In the genomic region with DNA sequence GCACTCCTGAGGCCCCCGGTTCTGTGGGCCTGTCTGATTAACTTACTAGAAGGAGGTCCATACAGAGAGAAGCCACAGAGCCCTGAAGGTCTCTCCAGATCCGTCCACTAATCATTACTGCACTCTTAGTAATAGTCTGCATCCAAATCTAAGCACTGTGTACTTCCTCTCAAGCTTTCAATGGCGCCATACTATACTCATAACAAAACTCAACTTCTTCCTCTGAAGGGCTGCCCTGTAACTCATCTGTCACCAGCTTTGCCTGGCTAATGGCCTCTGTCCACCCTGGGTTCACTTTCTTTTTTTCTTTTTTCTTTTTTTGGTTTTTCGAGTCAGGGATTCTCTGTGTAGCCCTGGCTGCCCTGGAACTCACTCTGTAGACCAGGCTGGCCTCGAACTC, we compare ENCODE assay signal across 12 mouse cellular contexts. TPM values are rescaled to one million over a fixed set of nuclear protein-coding genes. Genes with fewer than 3 reads are reported as not detected.
A peak's percentile ranks its signal among the peaks of the same experiment; 100 is the strongest.
DNase-seq lines count a peak whose midpoint lies in the region; ATAC-seq and TF ChIP-seq lines count a peak whose summit lies in the region.
"Had no signal": no experiment of that assay in that cellular context is flagged by ENCODE, and none has a peak within 500 bp of the region (broad histone marks: within the 10 kb centered on the region; RNA-seq: fewer than 3 reads in every experiment).

No protein-coding gene starts in this region.

- H3K27ac ChIP-seq in forebrain, embryonic 15.5 days (replicated peaks), result no peak overlapping the region
- H3K27ac ChIP-seq in forebrain, embryonic 11.5 days (ENCODE audit: low read depth, low read length), result no peak overlapping the region
- peak overlapping the region; percentile 74 for H3K27ac ChIP-seq in spleen, adult 2 months (ENCODE audit: insufficient read depth, low read length)
- H3K27ac ChIP-seq in limb, embryonic 13.5 days, result no peak overlapping the region

- no peak for TF ChIP-seq CTCF in spleen, adult 2 months (IDR thresholded peaks at IDR 0.05; ENCODE audit: extremely low read depth, insufficient read depth, insufficient read length, insufficient replicate concordance)

- H3K9ac ChIP-seq in forebrain, embryonic 15.5 days (replicated peaks), result no peak overlapping the region
- H3K9ac ChIP-seq in forebrain, embryonic 11.5 days (ENCODE audit: low read length), result no peak overlapping the region
- 0 out of 2 replicates have a peak overlapping the region, but pooled peaks have one; percentile 8 for H3K9ac ChIP-seq in limb, embryonic 13.5 days

- WGBS in forebrain, embryonic 15.5 days, result 85% methylated on average over 5 of the region's 5 CpGs
- WGBS in forebrain, embryonic 11.5 days, result 87% methylated on average over 5 of the region's 5 CpGs
- WGBS in spleen, adult 2 months, result 25% methylated on average over 5 of the region's 5 CpGs
- WGBS in limb, embryonic 13.5 days, result 76% methylated on average over 5 of the region's 5 CpGs

- TF ChIP-seq POLR2A in spleen, adult 2 months (IDR thresholded peaks at IDR 0.05; ENCODE audit: low read depth, low read length), result no peak

- peaks cover 13% of the 10 kb centered on the region for H3K4me1 ChIP-seq in forebrain, embryonic 15.5 days
- H3K4me1 ChIP-seq in forebrain, embryonic 11.5 days (replicated peaks; ENCODE audit: control insufficient read depth, insufficient read depth, low read length), result peaks cover 7% of the 10 kb centered on the region; the same call in 1 of the 2 replicates
- peaks cover 32% of the 10 kb centered on the region; the same call in 1 of the 2 replicates for H3K4me1 ChIP-seq in spleen, adult 2 months (ENCODE audit: control insufficient read depth, insufficient read depth, insufficient read length)
- peaks cover 17% of the 10 kb centered on the region for H3K4me1 ChIP-seq in limb, embryonic 13.5 days

- no peak for ATAC-seq in forebrain, embryonic 15.5 days (replicated peaks)
- ATAC-seq in forebrain, embryonic 11.5 days (replicated peaks; ENCODE audit: low FRiP score), result no peak
- ATAC-seq in limb, embryonic 13.5 days (ENCODE audit: low FRiP score, low read depth), result no peak

- no peak for DNase-seq in forebrain, embryonic 11.5 days (ENCODE audit: low spot score)
- DNase-seq in spleen, adult 2 months (ENCODE audit: low read depth in 1 of 2, low spot score in 2 of 2), result no peak
- no peak for DNase-seq in spleen, adult 12 weeks (ENCODE audit: low spot score)
- DNase-seq in splenic B cell, adult 2 months (ENCODE audit: low read depth, low spot score), result peak; percentile 53
- no peak for DNase-seq in urinary bladder, adult 18-20 months (ENCODE audit: low spot score in 2 of 2)
- DNase-seq in thymus, postnatal 4 days, result no peak
- DNase-seq: adrenal gland, adult 2 months; cerebellum, postnatal 10 days; gastrocnemius, postnatal 14 days; lung, postnatal 36 days had no signal

- H3K4me3 ChIP-seq in forebrain, embryonic 15.5 days, result 0 out of 2 replicates have a peak overlapping the region, but pooled peaks have one; percentile 56
- H3K4me3 ChIP-seq in forebrain, embryonic 11.5 days (ENCODE audit: low read depth, low read length), result no peak overlapping the region
- H3K4me3 ChIP-seq in spleen, adult 2 months (ENCODE audit: extremely low read depth, insufficient read depth, insufficient read length), result peak overlapping the region; percentile 79; the same call in 1 of the 2 replicates
- peak overlapping the region; percentile 73; the same call in 1 of the 2 replicates for H3K4me3 ChIP-seq in limb, embryonic 13.5 days

- no peak overlapping the region for H3K4me2 ChIP-seq in forebrain, embryonic 15.5 days (replicated peaks)
- H3K4me2 ChIP-seq in forebrain, embryonic 11.5 days (ENCODE audit: low read depth, low read length, severe bottlenecking), result no peak overlapping the region
- peak overlapping the region; percentile 95 for H3K4me2 ChIP-seq in limb, embryonic 13.5 days (replicated peaks)

- no peaks in the 10 kb centered on the region for H3K27me3 ChIP-seq in forebrain, embryonic 15.5 days
- no peaks in the 10 kb centered on the region for H3K27me3 ChIP-seq in forebrain, embryonic 11.5 days (ENCODE audit: control insufficient read depth, insufficient read depth, low read length)
- H3K27me3 ChIP-seq in spleen, adult 2 months (ENCODE audit: control insufficient read depth, insufficient read depth, low read length), result no peaks in the 10 kb centered on the region
- no peaks in the 10 kb centered on the region for H3K27me3 ChIP-seq in limb, embryonic 13.5 days
- H3K27me3 ChIP-seq in splenic B cell, adult 2 months (ENCODE audit: control insufficient read depth, insufficient read depth, low read length, poor library complexity, severe bottlenecking), result no peaks in the 10 kb centered on the region

- peaks cover 20% of the 10 kb centered on the region; the same call in 1 of the 2 replicates for H3K36me3 ChIP-seq in forebrain, embryonic 15.5 days
- H3K36me3 ChIP-seq in forebrain, embryonic 11.5 days (ENCODE audit: control insufficient read depth, insufficient read depth, low read length), result no peaks in the 10 kb centered on the region; the same call in 1 of the 2 replicates
- peaks cover 8% of the 10 kb centered on the region for H3K36me3 ChIP-seq in spleen, adult 2 months (ENCODE audit: control insufficient read depth, insufficient read depth, low read length)
- peaks cover 34% of the 10 kb centered on the region for H3K36me3 ChIP-seq in limb, embryonic 13.5 days
- peaks cover 3% of the 10 kb centered on the region for H3K36me3 ChIP-seq in splenic B cell, adult 2 months (ENCODE audit: control insufficient read depth, insufficient read depth, low read length, poor library complexity, severe bottlenecking)

- no peaks in the 10 kb centered on the region for H3K9me3 ChIP-seq in forebrain, embryonic 15.5 days
- H3K9me3 ChIP-seq in forebrain, embryonic 11.5 days (ENCODE audit: control insufficient read depth, low read length), result no peaks in the 10 kb centered on the region
- H3K9me3 ChIP-seq in limb, embryonic 13.5 days, result no peaks in the 10 kb centered on the region

RNA-seq across cellular contexts. Expression of a gene that starts 1.5 kb away (rescaled TPM):
- polyA plus RNA-seq in forebrain, embryonic 15.5 days (2015; fragmentation: Nextera tagmentation; extraction: Ambion mirVana), result 25.0 TPM in 2 replicates
- polyA plus RNA-seq in forebrain, embryonic 11.5 days (2014; fragmentation: Nextera tagmentation; extraction: Ambion mirVana), result 20.5 and 23.3 TPM in 2 replicates
- polyA plus RNA-seq in spleen, adult 2 months (2012; rRNA removed), result 150 and 191 TPM in 2 replicates
- 19.6 and 20.8 TPM in 2 replicates for polyA plus RNA-seq in limb, embryonic 13.5 days (2015; fragmentation: Nextera tagmentation; extraction: Ambion mirVana)

RNA-seq across cellular contexts. Expression of a gene that starts 38.3 kb away (rescaled TPM):
- polyA plus RNA-seq in forebrain, embryonic 15.5 days (2015; fragmentation: Nextera tagmentation; extraction: Ambion mirVana), result 55.8 and 58.0 TPM in 2 replicates
- polyA plus RNA-seq in forebrain, embryonic 11.5 days (2014; fragmentation: Nextera tagmentation; extraction: Ambion mirVana), result 57.7 and 60.7 TPM in 2 replicates
- 11.0 and 12.1 TPM in 2 replicates for polyA plus RNA-seq in spleen, adult 2 months (2012; rRNA removed)
- polyA plus RNA-seq in limb, embryonic 13.5 days (2015; fragmentation: Nextera tagmentation; extraction: Ambion mirVana), result 56.6 and 60.0 TPM in 2 replicates

RNA-seq across cellular contexts. Expression of a gene that starts 38.3 kb away (rescaled TPM):
- polyA plus RNA-seq in forebrain, embryonic 15.5 days (2015; fragmentation: Nextera tagmentation; extraction: Ambion mirVana), result 3.0 and 3.6 TPM in 2 replicates
- polyA plus RNA-seq in forebrain, embryonic 11.5 days (2014; fragmentation: Nextera tagmentation; extraction: Ambion mirVana), result 7.6 and 7.7 TPM in 2 replicates
- polyA plus RNA-seq in spleen, adult 2 months (2012; rRNA removed), result 23.6 and 31.3 TPM in 2 replicates
- 35.6 and 35.9 TPM in 2 replicates for polyA plus RNA-seq in limb, embryonic 13.5 days (2015; fragmentation: Nextera tagmentation; extraction: Ambion mirVana)

RNA-seq across cellular contexts. Expression of a gene that starts 41.1 kb away (rescaled TPM):
- 103 and 115 TPM in 2 replicates for polyA plus RNA-seq in forebrain, embryonic 15.5 days (2015; fragmentation: Nextera tagmentation; extraction: Ambion mirVana)
- 212 and 220 TPM in 2 replicates for polyA plus RNA-seq in forebrain, embryonic 11.5 days (2014; fragmentation: Nextera tagmentation; extraction: Ambion mirVana)
- polyA plus RNA-seq in spleen, adult 2 months (2012; rRNA removed), result 8.7 and 9.4 TPM in 2 replicates
- polyA plus RNA-seq in limb, embryonic 13.5 days (2015; fragmentation: Nextera tagmentation; extraction: Ambion mirVana), result 113 and 118 TPM in 2 replicates

RNA-seq across cellular contexts. Expression of a gene that starts 48.1 kb away (rescaled TPM):
- 85.3 and 88.3 TPM in 2 replicates for polyA plus RNA-seq in forebrain, embryonic 15.5 days (2015; fragmentation: Nextera tagmentation; extraction: Ambion mirVana)
- polyA plus RNA-seq in forebrain, embryonic 11.5 days (2014; fragmentation: Nextera tagmentation; extraction: Ambion mirVana), result 74.3 and 80.3 TPM in 2 replicates
- 17.2 and 19.8 TPM in 2 replicates for polyA plus RNA-seq in spleen, adult 2 months (2012; rRNA removed)
- polyA plus RNA-seq in limb, embryonic 13.5 days (2015; fragmentation: Nextera tagmentation; extraction: Ambion mirVana), result 112 and 116 TPM in 2 replicates
